Mouse (Mus musculus) left cerebral cortex, adult 2 months (tissue): ENCODE results near the gene Znhit2. TPM values are rescaled to one million over a fixed set of nuclear protein-coding genes. Genes with fewer than 3 reads are reported as not detected.
"Not testable (repeated sequence)": the region's sequence is repeated elsewhere in the genome, so short reads cannot be mapped to it uniquely, and the experiment has no call there.

Experiments used
- DNase-seq, 2 experiments: peaks; one replicate each; pipeline ENCODE4 v3.0.0; 2021 to 2022; ENCODE audit warnings: low spot score in 2 of 2, mixed read lengths in 1 of 2; ENCODE audit errors: extremely low spot score in 1 of 2
- H3K27ac ChIP-seq: fragments of 200-600 bp; 2 replicates; pipeline ENCODE4 v1.8.1; 2022
- H3K4me3 ChIP-seq: fragments of 200-600 bp; 2 replicates; pipeline ENCODE4 v1.8.1; 2022
- CTCF ChIP-seq: fragments of 200-600 bp; IDR thresholded peaks from 2 replicates; pipeline ENCODE4 v1.8.1; 2022; ENCODE audit warnings: antibody characterized with exemption, mild to moderate bottlenecking, moderate library complexity
- intact Hi-C: fragments of 180-260 bp; cut with DNase I; formaldehyde crosslinking; loops from one replicate; pipeline ENCODE4 v1.15.1; 2025
- total RNA-seq, 2 experiments: library from RNA; stranded (reverse); gene quantifications; 2 replicates each; pipeline ENCODE4 v1.2.3; 2021

Znhit2 gene
- total RNA-seq, 2 experiments from 2014 or later, result 33.9 to 39.1 TPM

GRCm38 (mm10) chr19:6030520-6031280 is 30.3 kb upstream of the Znhit2 start:
- no peak for TF ChIP-seq CTCF
- H3K27ac ChIP-seq, result no peak overlapping the region
- no peak for DNase-seq

GRCm38 (mm10) chr19:6035966-6036585 is 24.9 kb upstream of the Znhit2 start:
- DNase-seq, result no peak
- no peak overlapping the region for H3K4me3 ChIP-seq
- TF ChIP-seq CTCF, result no peak
- intact Hi-C loops, result no loop called here
- no peak overlapping the region for H3K27ac ChIP-seq

More at GRCm38 (mm10) chr19:6030520-6031280, 30.3 kb upstream of the Znhit2 start:
- H3K4me3 ChIP-seq, result no peak overlapping the region
- intact Hi-C loops, result no loop called here

GRCm38 (mm10) chr19:6037695-6038094 is 23.3 kb upstream of the Znhit2 start:
- Histone ChIP-seq H3K27ac (no peak overlapping the region), H3K4me3 (no peak overlapping the region)
- intact Hi-C loops, result no loop called here
- no peak for TF ChIP-seq CTCF
- DNase-seq, result no peak

- Histone ChIP-seq H3K4me3 (no peak overlapping the region), H3K27ac (no peak overlapping the region)
- TF ChIP-seq CTCF, result no peak
- no peak for DNase-seq
- intact Hi-C loops, result no loop called here
These were observed 22.7 kb upstream of the Znhit2 start for GRCm38 (mm10) chr19:6038326-6038725.

- intact Hi-C loops, result loop anchor here (10.0 kb wide), 1 partner anchor 255 kb away; no protein-coding TSS in a partner anchor
- TF ChIP-seq CTCF, result peak; percentile 28
- H3K4me3 ChIP-seq, result no peak overlapping the region
These were observed 21.0 kb upstream of the Znhit2 start for GRCm38 (mm10) chr19:6040002-6040401.

GRCm38 (mm10) chr19:6042293-6042692 is 18.7 kb upstream of the Znhit2 start:
- intact Hi-C loops, result loop anchor here (10.0 kb wide), 1 partner anchor 257 kb away; no protein-coding TSS in a partner anchor
- no peak overlapping the region for H3K4me3 ChIP-seq
- no peak for TF ChIP-seq CTCF

More at GRCm38 (mm10) chr19:6040002-6040401, 21.0 kb upstream of the Znhit2 start:
- DNase-seq, result no peak
- H3K27ac ChIP-seq, result no peak overlapping the region

GRCm38 (mm10) chr19:6044102-6044501 is 16.9 kb upstream of the Znhit2 start:
- TF ChIP-seq CTCF, result peak; percentile 46
- not testable (repeated sequence) for H3K27ac ChIP-seq, DNase-seq, H3K4me3 ChIP-seq
- intact Hi-C loops, result loop anchor here (10.0 kb wide), 1 partner anchor 259 kb away; no protein-coding TSS in a partner anchor

More at GRCm38 (mm10) chr19:6042293-6042692, 18.7 kb upstream of the Znhit2 start:
- H3K27ac ChIP-seq, result no peak overlapping the region
- DNase-seq, result no peak

- peak overlapping the region; percentile 64 for H3K4me3 ChIP-seq
- peak overlapping the region; percentile 99 for H3K27ac ChIP-seq
- DNase-seq, result no peak
- intact Hi-C loops, result loop anchor here (1.0 to 10.0 kb wide), 4 partner anchors 32 to 261 kb away; partner anchors contain the start of genes Pola2, Snx15 and Vps51
- TF ChIP-seq CTCF, result no peak; the same call in none of the 2 replicates
These were observed 15.4 kb upstream of the Znhit2 start for GRCm38 (mm10) chr19:6045366-6046293.

GRCm38 (mm10) chr19:6046294-6047153 is 14.5 kb upstream of the Znhit2 start, which contains the start of gene Syvn1:
Syvn1 (plus strand) TSS chr19:6046576.
- intact Hi-C loops, result loop anchor here (1.0 to 10.0 kb wide), 5 partner anchors 11 to 262 kb away; partner anchors contain the start of genes Fau, Mrpl49, Pola2 and Snx15
- Histone ChIP-seq H3K27ac (peak within 1 kb of the TSS; percentile 99), H3K4me3 (peak within 1 kb of the TSS; percentile 64)
- DNase-seq, result peak; percentile 89
- no peak for TF ChIP-seq CTCF
